Mouse (Mus musculus) gastrocnemius, adult 2 months (tissue): Measurements from ENCODE around the gene Lgr4. TPM values are rescaled to one million over a fixed set of nuclear protein-coding genes. Genes with fewer than 3 reads are reported as not detected.
A peak's percentile ranks its signal among the peaks of the same experiment; 100 is the strongest.

Experiments
- DNase-seq: peaks from one replicate; pipeline ENCODE4 v3.0.0; 2022
- H3K27ac ChIP-seq: fragments of 200-600 bp; 2 replicates; pipeline ENCODE4 v1.8.1; 2022; ENCODE audit warnings: mild to moderate bottlenecking
- H3K4me3 ChIP-seq: fragments of 200-600 bp; 2 replicates; pipeline ENCODE4 v1.8.1; 2022; ENCODE audit warnings: mild to moderate bottlenecking, moderate library complexity
- CTCF ChIP-seq: fragments of 200-600 bp; IDR thresholded peaks from 2 replicates; pipeline ENCODE4 v1.8.1; 2022; ENCODE audit warnings: antibody characterized with exemption, mild to moderate bottlenecking, moderate library complexity
- intact Hi-C: fragments of 180-260 bp; cut with DNase I; formaldehyde crosslinking; loops from one replicate; pipeline ENCODE4 v1.15.1; 2025
- total RNA-seq, 2 experiments: library from RNA; stranded (reverse); gene quantifications; 2 replicates each; pipeline ENCODE4 v1.2.3; 2021

Gene Lgr4
- total RNA-seq, 2 experiments from 2014 or later = 28.9 to 30.4 TPM

GRCm38 (mm10) chr2:109991754-109992153, 74.3 kb downstream of the Lgr4 start:
- intact Hi-C loops = no loop called here
- no peak for TF ChIP-seq CTCF
- DNase-seq = no peak
- Histone ChIP-seq H3K4me3 (no peak overlapping the region), H3K27ac (no peak overlapping the region)

DNA sequence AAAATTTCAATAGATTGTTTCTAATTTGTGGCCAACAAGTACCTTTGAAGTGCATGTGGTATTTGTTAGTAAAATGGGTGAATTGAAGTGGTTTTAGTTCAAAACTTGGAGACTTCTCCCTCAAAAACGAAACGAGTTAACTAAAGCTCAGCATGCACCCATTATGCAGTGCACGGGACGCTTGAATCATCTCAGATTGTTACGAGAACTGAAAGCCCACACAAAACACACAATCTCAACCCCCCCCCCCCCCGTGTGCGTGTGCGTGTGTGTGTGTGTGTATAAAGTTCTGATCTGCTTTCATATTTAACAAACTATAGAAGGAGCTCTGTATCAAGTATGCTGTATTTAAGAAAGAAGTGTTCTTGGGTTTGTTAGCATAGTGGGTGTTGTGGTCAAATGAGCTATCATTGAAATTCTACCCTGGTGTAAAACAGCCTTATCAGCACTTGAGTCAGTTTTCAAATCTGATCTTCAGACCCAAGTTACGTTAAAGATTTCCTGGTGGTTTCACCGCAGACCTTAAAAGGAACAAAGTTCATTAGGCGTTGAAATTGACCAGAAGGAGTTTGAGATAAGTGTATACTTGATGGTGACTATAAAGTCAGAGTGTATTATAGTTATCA, 75.1 kb downstream of the Lgr4 start:
- intact Hi-C loops = no loop called here
- Histone ChIP-seq H3K27ac (no peak overlapping the region), H3K4me3 (no peak overlapping the region)
- no peak for TF ChIP-seq CTCF
- no peak for DNase-seq

DNA sequence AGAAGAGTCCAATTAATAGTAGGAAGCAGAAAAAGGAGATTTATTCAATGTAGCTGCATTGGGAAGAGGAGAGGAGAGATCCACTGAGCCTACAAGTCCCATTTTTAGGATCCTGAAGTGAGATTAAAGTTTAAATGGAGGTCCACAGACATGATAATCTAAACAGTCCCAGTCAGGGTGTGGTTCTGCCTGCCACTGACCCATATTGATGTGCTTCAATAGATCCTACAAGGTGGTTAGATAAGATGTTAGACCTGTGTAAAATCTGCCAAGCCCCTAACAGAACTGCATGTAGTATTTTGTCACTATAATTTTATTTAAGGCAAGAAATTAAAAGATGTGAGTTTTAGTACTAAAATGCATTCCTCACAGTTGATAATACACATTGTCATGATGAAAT, 76.0 kb downstream of the Lgr4 start:
- Histone ChIP-seq H3K27ac (no peak overlapping the region), H3K4me3 (no peak overlapping the region)
- DNase-seq = no peak
- intact Hi-C loops = no loop called here
- no peak for TF ChIP-seq CTCF

GRCm38 (mm10) chr2:109995061-109995460, 77.6 kb downstream of the Lgr4 start:
- no peak for DNase-seq
- no peak overlapping the region for H3K27ac ChIP-seq
- no peak for TF ChIP-seq CTCF
- intact Hi-C loops = loop anchor here (5.0 kb wide), 1 partner anchor 93 kb away; no protein-coding TSS in a partner anchor
- no peak overlapping the region for H3K4me3 ChIP-seq

- Histone ChIP-seq H3K4me3 (no peak overlapping the region), H3K27ac (peak overlapping the region; percentile 51)
- no peak for TF ChIP-seq CTCF
- intact Hi-C loops = loop anchor here (5.0 kb wide), 1 partner anchor 94 kb away; no protein-coding TSS in a partner anchor
- DNase-seq = peak; percentile 63
These were observed 79.0 kb downstream of the Lgr4 start for GRCm38 (mm10) chr2:109996411-109996810.

DNA sequence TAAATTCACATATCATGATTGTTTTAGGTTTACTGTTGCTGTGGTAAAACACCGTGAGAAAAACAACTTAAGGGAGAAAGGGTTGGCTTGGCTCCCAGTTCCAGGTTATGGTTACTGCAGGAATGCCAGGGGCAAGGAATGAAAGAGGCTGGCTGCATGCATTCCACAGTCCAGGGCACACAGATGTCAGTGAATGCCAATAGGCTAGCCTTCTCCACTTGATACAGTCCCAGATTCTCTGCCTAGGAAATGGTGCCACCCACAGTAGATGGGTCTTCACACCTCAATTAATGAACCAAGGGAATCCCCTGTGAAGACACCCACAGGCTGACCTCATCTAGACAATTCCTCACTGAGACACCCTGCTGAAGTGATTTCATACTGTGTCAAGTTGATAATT, 87.2 kb downstream of the Lgr4 start:
- Histone ChIP-seq H3K27ac (no peak overlapping the region), H3K4me3 (no peak overlapping the region)
- no peak for TF ChIP-seq CTCF
- intact Hi-C loops = no loop called here
- DNase-seq = no peak

DNA sequence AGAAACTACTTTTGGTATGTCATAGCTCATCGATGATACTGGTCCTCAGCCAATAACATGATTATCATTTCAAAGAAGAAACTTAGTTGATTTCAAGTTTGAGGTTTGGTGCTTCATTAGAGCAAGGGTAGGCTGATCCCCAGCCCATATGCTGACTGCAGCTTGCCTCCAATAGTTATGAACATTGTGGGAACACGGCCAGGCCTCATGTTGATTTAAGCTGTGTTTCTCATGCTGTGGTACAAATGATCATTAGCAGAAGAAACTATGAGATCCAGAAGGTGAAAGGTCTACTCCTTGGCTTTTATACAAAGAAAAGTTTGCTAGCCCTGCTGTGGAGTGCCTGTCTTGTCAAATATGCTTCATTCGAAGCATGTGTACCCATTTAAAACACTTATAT, 87.7 kb downstream of the Lgr4 start:
- no peak for TF ChIP-seq CTCF
- Histone ChIP-seq H3K4me3 (no peak overlapping the region), H3K27ac (no peak overlapping the region)
- DNase-seq = no peak
- intact Hi-C loops = no loop called here

DNA sequence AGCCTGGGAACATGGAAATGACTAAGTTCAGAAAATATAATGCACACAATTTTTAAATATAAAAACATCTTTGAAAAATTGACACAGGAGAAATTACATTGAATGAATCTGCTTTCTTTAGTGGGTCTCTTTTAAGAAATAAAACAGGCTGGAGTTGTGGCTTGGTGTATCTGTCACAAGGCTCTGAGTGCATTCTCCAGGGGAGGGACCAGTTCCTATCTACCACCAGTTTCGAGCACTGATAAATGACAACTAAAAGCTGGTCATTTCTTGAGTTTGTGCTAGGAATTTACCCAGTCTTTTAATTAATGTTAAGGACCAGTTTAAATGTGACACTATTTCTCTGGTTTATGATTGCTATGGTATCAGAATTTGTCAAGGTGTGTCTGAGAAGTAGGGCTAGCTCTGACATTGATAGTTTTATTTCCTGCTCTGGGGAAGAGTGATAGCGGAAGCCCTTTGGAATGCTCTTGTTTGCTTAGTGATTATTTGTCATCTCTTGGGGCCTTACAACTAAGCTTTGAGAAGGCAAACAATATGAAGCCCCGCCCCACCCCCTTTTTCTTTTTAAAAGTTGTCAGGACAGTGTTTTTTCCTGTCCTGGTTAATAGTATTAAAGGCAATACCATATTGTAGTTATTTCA, 88.3 kb downstream of the Lgr4 start:
- Histone ChIP-seq H3K27ac (no peak overlapping the region), H3K4me3 (no peak overlapping the region)
- intact Hi-C loops = no loop called here
- TF ChIP-seq CTCF = no peak
- no peak for DNase-seq

DNA sequence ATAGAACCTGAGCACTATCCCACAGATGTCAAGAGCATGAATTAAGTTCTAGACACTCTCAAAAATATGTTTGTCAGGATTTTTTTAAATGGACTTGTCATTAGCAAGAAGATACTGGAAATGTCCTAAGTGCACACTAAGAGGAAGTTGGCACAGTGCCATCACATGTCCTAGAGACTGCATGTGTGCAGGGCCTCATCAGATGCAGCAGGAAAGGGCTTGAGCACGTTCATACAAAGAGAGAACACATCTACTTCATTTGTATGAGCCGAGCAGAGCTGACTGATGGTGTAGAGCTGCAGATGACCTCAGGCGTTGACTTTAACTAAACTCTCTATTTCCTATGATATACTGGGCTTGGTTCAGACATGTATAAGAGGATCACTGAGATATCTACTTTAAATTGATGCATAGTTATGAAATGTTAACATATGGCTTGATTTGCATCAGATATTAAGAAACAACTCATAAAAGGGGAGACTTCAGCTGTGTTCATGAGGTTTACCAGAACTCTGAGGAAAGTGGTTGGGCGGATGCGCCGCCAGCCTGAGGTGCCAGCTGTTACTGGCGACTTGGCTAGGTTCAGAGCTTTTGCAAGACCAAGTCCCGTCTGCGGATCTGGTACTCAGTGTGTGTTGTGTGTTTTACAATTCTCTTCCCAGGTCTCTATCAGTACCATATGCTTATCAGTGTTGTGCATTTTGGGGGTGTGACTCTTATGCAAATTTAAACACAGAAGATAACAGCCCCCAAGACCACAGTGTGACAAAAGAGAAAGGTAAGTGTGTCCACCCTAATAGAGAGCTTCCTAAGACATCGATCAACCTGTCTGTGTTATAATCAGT, 90.2 kb downstream of the Lgr4 start:
- no peak for TF ChIP-seq CTCF
- Histone ChIP-seq H3K4me3 (no peak overlapping the region), H3K27ac (no peak overlapping the region)
- intact Hi-C loops = no loop called here
- DNase-seq = no peak

GRCm38 (mm10) chr2:110009449-110009848, 92.0 kb downstream of the Lgr4 start:
- H3K27ac ChIP-seq = no peak overlapping the region
- no peak for TF ChIP-seq CTCF
- intact Hi-C loops = no loop called here
- DNase-seq = no peak
- no peak overlapping the region for H3K4me3 ChIP-seq

DNA sequence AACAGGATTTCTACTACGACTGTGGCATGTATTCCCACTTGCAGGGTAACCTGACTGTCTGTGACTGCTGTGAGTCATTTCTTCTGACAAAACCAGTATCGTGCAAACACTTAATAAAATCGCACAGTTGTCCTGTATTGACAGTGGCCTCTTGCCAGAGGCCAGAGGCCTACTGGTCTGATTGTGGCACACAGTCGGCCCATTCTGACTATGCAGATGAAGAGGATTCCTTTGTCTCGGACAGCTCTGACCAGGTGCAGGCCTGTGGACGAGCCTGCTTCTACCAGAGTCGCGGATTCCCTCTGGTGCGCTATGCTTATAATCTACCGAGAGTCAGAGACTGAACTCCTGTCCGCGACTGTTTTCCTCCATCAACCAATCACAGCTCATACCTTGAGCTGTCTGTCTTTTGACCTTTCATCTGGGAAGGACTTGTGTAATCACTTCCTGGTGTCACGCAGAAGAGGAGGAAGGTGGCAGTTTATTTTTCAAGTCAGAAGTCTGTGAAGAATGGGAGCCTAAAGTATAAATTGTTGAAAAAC, 94.8 kb downstream of the Lgr4 start:
- intact Hi-C loops = no loop called here

DNA sequence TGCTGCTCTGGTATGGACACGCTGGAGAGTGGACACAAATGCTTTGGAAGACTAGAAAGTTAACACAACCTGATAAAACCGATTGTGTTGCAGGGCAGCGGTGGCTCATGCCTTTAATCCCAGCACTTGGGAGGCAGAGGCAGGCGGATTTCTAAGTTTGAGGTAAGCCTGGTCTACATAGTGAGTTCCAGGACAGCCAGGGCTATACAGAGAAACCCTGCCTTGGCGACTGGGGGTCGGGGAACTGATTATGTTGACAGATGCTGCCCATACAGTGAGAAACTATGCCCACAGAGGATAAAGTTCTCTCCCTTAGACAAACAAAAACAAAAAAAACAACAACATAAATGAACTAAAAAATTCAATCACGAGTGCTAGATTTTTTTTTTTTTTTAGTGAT, 99.6 kb downstream of the Lgr4 start:
- peak overlapping the region; percentile 82; the same call in 1 of the 2 replicates for H3K27ac ChIP-seq
- H3K4me3 ChIP-seq = peak overlapping the region; percentile 88
- intact Hi-C loops = no loop called here
- no peak for DNase-seq
- TF ChIP-seq CTCF = no peak

More for the DNA sequence above, 94.8 kb downstream of the Lgr4 start:
- H3K27ac ChIP-seq = no peak overlapping the region
- no peak overlapping the region for H3K4me3 ChIP-seq
- no peak for DNase-seq
- TF ChIP-seq CTCF = no peak
